Mouse (Mus musculus) embryonic fibroblast, embryonic 13.5 days (primary cell): ENCODE data around the gene Pex11g.

Source experiments
- CTCF ChIP-seq: IDR thresholded peaks from 2 replicates; pipeline ENCODE4 v1.5.1; 2011; ENCODE audit warnings: mild to moderate bottlenecking, control low read depth, low read length, moderate library complexity, borderline replicate concordance; ENCODE audit not compliant: insufficient read depth
- POLR2A ChIP-seq: IDR thresholded peaks from 2 replicates; pipeline ENCODE4 v1.6.1; 2011; ENCODE audit warnings: low read depth, mild to moderate bottlenecking, control low read depth, low read length, moderate library complexity

GRCm38 (mm10) chr8:3498583-3498982 lies 31.1 kb upstream of the Pex11g start:
- peak; percentile 56 for TF ChIP-seq POLR2A
- TF ChIP-seq CTCF, result no peak
